Mouse (Mus musculus) liver, adult 2 months (tissue): ENCODE measurements around the gene Il27ra. TPM values are rescaled to one million over a fixed set of nuclear protein-coding genes. Genes with fewer than 3 reads are reported as not detected.
A peak's percentile ranks its signal among the peaks of the same experiment; 100 is the strongest.

Experiments used
- DNase-seq: peaks from one replicate; pipeline ENCODE4 v3.0.0-alpha.2; 2011; ENCODE audit warnings: low read depth, low spot score; ENCODE audit errors: extremely low read depth
- H3K27ac ChIP-seq: fragments of 200-500 bp; replicated peaks from 2 replicates; pipeline ENCODE4 v1.5.1; 2012; ENCODE audit warnings: low read depth, mild to moderate bottlenecking, control low read depth, inconsistent platforms, low read length; ENCODE audit not compliant: insufficient read depth
- H3K27me3 ChIP-seq: fragments of 200-500 bp; 2 replicates; pipeline ENCODE4 v1.6.1; 2012; ENCODE audit warnings: mild to moderate bottlenecking, moderate library complexity, low read length, inconsistent platforms; ENCODE audit not compliant: control insufficient read depth, insufficient read depth
- H3K36me3 ChIP-seq: fragments of 200-500 bp; 2 replicates; pipeline ENCODE4 v1.6.1; 2012; ENCODE audit warnings: low read length, inconsistent platforms; ENCODE audit not compliant: control insufficient read depth, insufficient read depth
- H3K4me1 ChIP-seq: fragments of 200-500 bp; 2 replicates; pipeline ENCODE4 v1.6.1; 2011; ENCODE audit warnings: low read length; ENCODE audit not compliant: control insufficient read depth, insufficient read depth
- H3K4me3 ChIP-seq: fragments of 200-500 bp; 2 replicates; pipeline ENCODE4 v1.5.1; 2011; ENCODE audit warnings: low read depth, mild to moderate bottlenecking, control low read depth, low read length, moderate library complexity; ENCODE audit not compliant: insufficient read depth
- H3K79me2 ChIP-seq: fragments of 200-500 bp; 2 replicates; pipeline ENCODE4 v1.6.1; 2012; ENCODE audit warnings: inconsistent platforms, mild to moderate bottlenecking, low read length, moderate library complexity; ENCODE audit not compliant: control insufficient read depth, insufficient read depth
- H3K9ac ChIP-seq: fragments of 200-500 bp; 2 replicates; pipeline ENCODE4 v1.6.1; 2012; ENCODE audit warnings: low read depth, mild to moderate bottlenecking, control low read depth, inconsistent platforms, low read length
- CTCF ChIP-seq: fragments of 200-500 bp; IDR thresholded peaks from 2 replicates; pipeline ENCODE4 v1.5.1; 2011; ENCODE audit warnings: low read depth, low read length, control low read depth
- POLR2A ChIP-seq: fragments of 200-500 bp; IDR thresholded peaks from 2 replicates; pipeline ENCODE4 v1.6.1; 2011; ENCODE audit warnings: low read length, control low read depth; ENCODE audit not compliant: insufficient read depth; ENCODE audit errors: extremely low read depth
- WGBS: fragments of 180-500 bp; shearing (Covaris S2); methylation state at CpG from one replicate; pipeline ENCODE4 v1.1.7; 2018; 5-methylcytosine and 5-hydroxymethylcytosine counted together
- polyA plus RNA-seq: library from polyadenylated mRNA; depleted of rRNA; stranded (reverse); fragments of >200 nt; gene quantifications from 2 replicates; pipeline ENCODE4 v1.2.3, GENCODE M21; 2012
- total RNA-seq: library from RNA; depleted of rRNA; stranded (reverse); fragments of >200 nt; gene quantifications from 2 replicates; pipeline ENCODE4 v1.2.3, GENCODE M21; 2014

Gene Il27ra
- total and polyA plus RNA-seq, 2 experiments, result 1.5 to 2.1 TPM

- no peak for TF ChIP-seq CTCF
- no peak for TF ChIP-seq POLR2A
- DNase-seq, result no peak
- WGBS, result 3% methylated on average over 1 of the region's 1 CpGs
- H3K27ac ChIP-seq, result no peak overlapping the region
- no peak overlapping the region for H3K4me3 ChIP-seq
- H3K36me3 ChIP-seq, result no peaks in the 10 kb centered on the region
- no peaks in the 10 kb centered on the region for H3K27me3 ChIP-seq
- H3K79me2 ChIP-seq, result peaks cover 20% of the 10 kb centered on the region; the same call in 1 of the 2 replicates
- peaks cover 48% of the 10 kb centered on the region for H3K4me1 ChIP-seq
- H3K9ac ChIP-seq, result no peak overlapping the region
Measured at GRCm38 (mm10) chr8:84069169-84069568, 26.8 kb upstream of the Il27ra start.

GRCm38 (mm10) chr8:84068316-84069035, 26.1 kb upstream of the Il27ra start:
- peaks cover 17% of the 10 kb centered on the region; the same call in 1 of the 2 replicates for H3K79me2 ChIP-seq
- H3K4me3 ChIP-seq, result no peak overlapping the region
- peaks cover 48% of the 10 kb centered on the region for H3K4me1 ChIP-seq
- TF ChIP-seq CTCF (no peak), POLR2A (no peak)
- H3K27ac ChIP-seq, result no peak overlapping the region
- H3K27me3 ChIP-seq, result no peaks in the 10 kb centered on the region
- H3K9ac ChIP-seq, result no peak overlapping the region
- 50% methylated on average over 12 of the region's 12 CpGs for WGBS
- H3K36me3 ChIP-seq, result no peaks in the 10 kb centered on the region
- DNase-seq, result peak; percentile 48

- Histone ChIP-seq H3K27ac (no peak overlapping the region), H3K79me2 (peaks cover 13% of the 10 kb centered on the region; the same call in 1 of the 2 replicates), H3K9ac (no peak overlapping the region), H3K4me1 (peaks cover 48% of the 10 kb centered on the region), H3K4me3 (no peak overlapping the region), H3K36me3 (no peaks in the 10 kb centered on the region), H3K27me3 (no peaks in the 10 kb centered on the region)
- DNase-seq, result no peak
- 82% methylated on average over 7 of the region's 7 CpGs for WGBS
- no peak for TF ChIP-seq CTCF
Measured at GRCm38 (mm10) chr8:84067911-84068310, 25.5 kb upstream of the Il27ra start.

GRCm38 (mm10) chr8:84067047-84067573, 24.7 kb upstream of the Il27ra start:
- Histone ChIP-seq H3K27ac (peak overlapping the region; percentile 45), H3K27me3 (no peaks in the 10 kb centered on the region), H3K4me3 (peak overlapping the region; percentile 65), H3K79me2 (peaks cover 8% of the 10 kb centered on the region; the same call in 1 of the 2 replicates), H3K9ac (peak overlapping the region; percentile 70), H3K4me1 (peaks cover 42% of the 10 kb centered on the region), H3K36me3 (no peaks in the 10 kb centered on the region)
- TF ChIP-seq POLR2A (0 out of 2 replicates have a peak, but pooled peaks have one; percentile 38), CTCF (no peak)
- DNase-seq, result peak; percentile 60
- WGBS, result 1% methylated on average over 58 of the region's 58 CpGs

- H3K4me3 ChIP-seq, result peak within 1 kb of the TSS; percentile 69
- no peaks in the 10 kb centered on the region for H3K36me3 ChIP-seq
- no peaks in the 10 kb centered on the region for H3K27me3 ChIP-seq
- TF ChIP-seq POLR2A (peak; percentile 52; the same call in 1 of the 2 replicates), CTCF (no peak)
- H3K4me1 ChIP-seq, result peaks cover 35% of the 10 kb centered on the region
- DNase-seq, result peak; percentile 100
- peak within 1 kb of the TSS; percentile 70 for H3K9ac ChIP-seq
- H3K27ac ChIP-seq, result peak within 1 kb of the TSS; percentile 65
- under 1% methylated on average over 51 of the region's 51 CpGs for WGBS
- H3K79me2 ChIP-seq, result peaks cover 8% of the 10 kb centered on the region; the same call in 1 of the 2 replicates
Measured at GRCm38 (mm10) chr8:84066291-84066930, 24.0 kb upstream of the Il27ra start, which contains the start of gene Rfx1. Rfx1 (plus strand) TSS chr8:84066834.
